Mouse (Mus musculus) C2C12 (cell line): Measurements from ENCODE around the gene Rtl6.

Experiments used
- CTCF ChIP-seq: IDR thresholded peaks from one replicate; pipeline ENCODE4 v1.5.1; 2011; ENCODE audit not compliant: control insufficient read depth, insufficient read depth, insufficient read length
- FOSL1 ChIP-seq: IDR thresholded peaks from one replicate; pipeline ENCODE4 v1.8.0; 2011; ENCODE audit warnings: mild to moderate bottlenecking, low read length; ENCODE audit not compliant: poor library complexity, insufficient read depth, severe bottlenecking
- MYOD1 ChIP-seq: IDR thresholded peaks from one replicate; pipeline ENCODE4 v1.6.1; 2011; ENCODE audit warnings: low read depth; ENCODE audit not compliant: control insufficient read depth, insufficient read length

DNA sequence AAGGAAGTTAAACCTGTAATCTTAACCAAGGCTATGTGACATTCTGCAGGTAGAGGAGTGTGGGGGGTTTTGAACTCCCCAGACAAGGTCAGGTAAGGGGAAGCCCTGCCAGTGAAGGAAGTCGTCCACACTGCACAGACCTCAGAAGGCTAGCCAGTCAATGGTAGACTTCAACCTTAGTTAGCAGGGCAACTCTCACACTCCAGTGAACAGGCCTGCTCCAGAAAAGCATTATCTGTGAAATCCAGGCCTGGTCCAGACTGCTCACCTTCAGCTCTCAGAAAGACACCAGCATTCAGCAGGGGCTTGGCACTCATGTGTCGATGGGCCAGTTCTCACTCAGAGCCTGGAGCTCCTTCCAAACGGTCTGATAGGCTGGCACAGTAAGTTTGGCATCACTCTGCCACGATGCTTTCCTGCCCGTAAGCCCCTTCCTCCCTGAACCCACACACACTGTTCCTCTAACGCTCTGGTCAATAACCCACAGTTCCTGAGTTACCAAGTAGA is 8.3 kb downstream of the Rtl6 start:
- TF ChIP-seq CTCF (no peak), MYOD1 (no peak), FOSL1 (no peak)
